Mouse (Mus musculus): ENCODE results near the gene Sult2b1.

GRCm38 (mm10) chr7:45808471-45808870, 24.0 kb upstream of the Sult2b1 start:
- TF ChIP-seq CTCF (IDR thresholded peaks at IDR 0.05; ENCODE audit: control insufficient read depth, insufficient read depth, insufficient replicate concordance, low read depth, low read length) = no peak
- TF ChIP-seq POLR2A (IDR thresholded peaks at IDR 0.05; ENCODE audit: control insufficient read depth, low read depth, low read length) = no peak
